Mouse (Mus musculus): ENCODE data around the gene Tat. TPM values are rescaled to one million over a fixed set of nuclear protein-coding genes. Genes with fewer than 3 reads are reported as not detected.

Tat gene
- polyA plus RNA-seq, 1 experiment from 2014 or later: not detected

DNA sequence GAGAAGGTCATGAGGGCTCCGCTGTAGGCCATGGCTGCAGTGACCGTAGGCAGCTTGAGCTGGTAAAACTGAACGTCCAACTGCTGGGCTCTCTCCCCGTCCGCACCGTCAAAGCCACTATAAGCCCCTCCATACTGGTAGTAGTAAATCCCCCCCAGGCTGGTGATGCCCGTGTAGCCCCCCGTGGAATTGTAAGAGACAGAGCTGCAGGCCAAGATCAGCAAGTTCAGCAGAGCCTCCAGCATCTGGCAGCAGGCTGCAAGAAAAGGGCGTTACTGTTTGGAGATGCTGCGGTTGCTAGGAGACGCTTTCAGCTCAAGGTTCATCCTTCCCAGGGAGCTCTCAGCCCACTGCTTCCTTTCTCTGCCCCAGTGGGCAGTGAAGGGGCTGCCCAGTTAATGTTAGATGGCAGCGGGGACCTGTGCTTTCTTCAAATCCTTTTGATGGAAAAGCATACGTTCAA, 35.7 kb upstream of the Tat start:
- H3K27ac ChIP-seq (ENCODE audit: low read depth, low read length): no peak overlapping the region
- WGBS: 45% methylated on average over 13 of the region's 13 CpGs
- H3K4me3 ChIP-seq (ENCODE audit: low read depth, low read length): no peak overlapping the region
- 0 out of 2 replicates have a peak, but pooled peaks cover 3% of the 10 kb centered on the region for H3K4me1 ChIP-seq (ENCODE audit: control insufficient read depth, insufficient read depth, low read length)
- no peaks in the 10 kb centered on the region for H3K27me3 ChIP-seq (ENCODE audit: control insufficient read depth, insufficient read depth, low read length)
- no peak overlapping the region for H3K4me2 ChIP-seq (ENCODE audit: low read depth)
- DNase-seq (ENCODE audit: low spot score) (peak; percentile 56), ATAC-seq (ENCODE audit: insufficient read depth, low FRiP score, low TSS enrichment) (no peak; the same call in 1 of the 2 replicates)
- no peaks in the 10 kb centered on the region for H3K36me3 ChIP-seq (ENCODE audit: control insufficient read depth, insufficient read depth, low read length)
- no peaks in the 10 kb centered on the region for H3K9me3 ChIP-seq (ENCODE audit: control insufficient read depth, low read length)
- no peak overlapping the region for H3K9ac ChIP-seq (ENCODE audit: low read length)

DNA sequence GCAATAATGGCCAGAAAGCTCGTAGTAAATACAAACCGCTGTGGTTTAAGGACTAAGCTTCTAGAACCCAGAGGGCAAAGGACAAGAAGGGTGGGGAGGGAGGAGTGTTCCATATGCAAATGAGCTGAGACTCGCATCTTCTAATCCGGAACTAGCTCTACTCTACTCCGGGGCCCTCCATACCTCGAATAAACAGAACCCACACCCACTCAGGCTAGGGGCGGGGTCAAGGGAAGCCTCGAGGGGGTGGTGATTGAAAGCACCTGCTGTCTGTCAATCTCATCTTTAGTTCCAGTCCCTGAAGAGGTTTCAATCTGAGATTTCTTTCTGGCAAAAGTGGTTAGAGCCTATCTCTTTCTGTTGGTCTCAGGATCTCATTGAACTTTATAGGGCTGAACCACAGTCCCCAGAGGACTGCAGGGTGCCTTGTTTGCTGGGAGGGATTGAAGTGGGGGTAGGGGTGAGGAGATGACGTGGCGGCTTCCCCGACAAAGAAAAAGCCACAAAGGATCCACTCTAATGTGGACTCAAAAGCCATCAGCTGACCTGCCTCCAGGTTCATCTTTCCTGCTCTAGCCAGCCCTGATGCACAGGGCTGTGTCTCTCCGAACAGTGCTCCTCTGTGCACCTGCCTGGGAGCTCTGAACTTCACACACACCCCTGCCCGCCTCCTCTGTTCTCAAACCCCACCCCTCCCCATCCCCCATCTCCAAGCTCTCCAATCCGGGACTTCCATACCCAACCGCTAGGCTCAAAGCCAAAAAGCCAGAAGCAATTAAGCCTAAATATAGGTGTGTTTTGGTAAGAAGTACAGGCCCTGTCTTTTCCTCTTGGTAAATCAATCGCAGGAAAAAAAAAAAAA, 32.8 kb upstream of the Tat start:
- H3K27ac ChIP-seq (ENCODE audit: low read depth, low read length): no peak overlapping the region
- peak overlapping the region; percentile 12; the same call in 1 of the 2 replicates for H3K4me2 ChIP-seq (ENCODE audit: low read depth)
- ATAC-seq (ENCODE audit: insufficient read depth, low FRiP score, low TSS enrichment) (0 out of 2 replicates have a peak, but pooled peaks have one; percentile 24), DNase-seq (ENCODE audit: low spot score) (no peak)
- H3K4me1 ChIP-seq (ENCODE audit: control insufficient read depth, insufficient read depth, low read length): 0 out of 2 replicates have a peak, but pooled peaks cover 3% of the 10 kb centered on the region
- no peaks in the 10 kb centered on the region for H3K9me3 ChIP-seq (ENCODE audit: control insufficient read depth, low read length)
- H3K9ac ChIP-seq (ENCODE audit: low read length): no peak overlapping the region
- no peaks in the 10 kb centered on the region for H3K36me3 ChIP-seq (ENCODE audit: control insufficient read depth, insufficient read depth, low read length)
- H3K27me3 ChIP-seq (ENCODE audit: control insufficient read depth, insufficient read depth, low read length): peaks cover 13% of the 10 kb centered on the region
- H3K4me3 ChIP-seq (ENCODE audit: low read depth, low read length): no peak overlapping the region
- WGBS: 7% methylated on average over 16 of the region's 16 CpGs

DNA sequence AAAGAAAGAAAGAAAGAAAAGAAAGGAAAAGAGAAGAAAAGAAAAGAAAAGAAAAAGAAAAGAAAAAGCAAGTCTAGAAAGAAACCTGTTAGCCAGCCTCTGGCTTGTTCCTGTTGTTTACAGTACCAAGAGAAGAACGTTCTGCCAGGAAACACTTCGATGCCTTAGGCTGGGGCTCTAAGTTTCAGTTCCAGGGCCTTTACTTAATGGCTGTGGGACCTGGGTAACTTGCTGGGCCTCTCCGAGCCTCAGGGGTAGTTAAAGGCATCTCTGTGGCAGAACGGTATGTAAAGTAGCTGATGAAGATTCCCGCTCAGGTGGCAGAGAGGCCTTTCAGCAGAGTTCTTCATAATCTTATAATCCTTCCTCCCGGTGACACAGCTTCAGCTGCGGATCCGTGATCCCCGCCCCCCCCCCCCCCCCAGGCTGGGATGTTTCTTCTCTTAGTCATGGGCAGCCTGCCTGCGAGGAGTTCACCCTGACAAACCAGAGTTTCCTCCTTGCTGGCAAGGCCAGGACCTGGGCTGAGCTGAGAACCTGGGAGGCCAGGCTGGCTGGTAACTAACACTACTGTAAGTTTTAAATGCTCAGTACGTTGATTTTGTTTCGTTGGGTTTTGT, 32.1 kb upstream of the Tat start:
- ATAC-seq (ENCODE audit: insufficient read depth, low FRiP score, low TSS enrichment) (no peak), DNase-seq (ENCODE audit: low spot score) (no peak)
- WGBS: 34% methylated on average over 12 of the region's 12 CpGs
- Histone ChIP-seq H3K4me1 (ENCODE audit: control insufficient read depth, insufficient read depth, low read length) (0 out of 2 replicates have a peak, but pooled peaks cover 3% of the 10 kb centered on the region), H3K4me2 (ENCODE audit: low read depth) (no peak overlapping the region), H3K9ac (ENCODE audit: low read length) (no peak overlapping the region), H3K9me3 (ENCODE audit: control insufficient read depth, low read length) (no peaks in the 10 kb centered on the region), H3K27me3 (ENCODE audit: control insufficient read depth, insufficient read depth, low read length) (peaks cover 16% of the 10 kb centered on the region), H3K36me3 (ENCODE audit: control insufficient read depth, insufficient read depth, low read length) (no peaks in the 10 kb centered on the region), H3K27ac (ENCODE audit: low read depth, low read length) (no peak overlapping the region), H3K4me3 (ENCODE audit: low read depth, low read length) (no peak overlapping the region)

DNA sequence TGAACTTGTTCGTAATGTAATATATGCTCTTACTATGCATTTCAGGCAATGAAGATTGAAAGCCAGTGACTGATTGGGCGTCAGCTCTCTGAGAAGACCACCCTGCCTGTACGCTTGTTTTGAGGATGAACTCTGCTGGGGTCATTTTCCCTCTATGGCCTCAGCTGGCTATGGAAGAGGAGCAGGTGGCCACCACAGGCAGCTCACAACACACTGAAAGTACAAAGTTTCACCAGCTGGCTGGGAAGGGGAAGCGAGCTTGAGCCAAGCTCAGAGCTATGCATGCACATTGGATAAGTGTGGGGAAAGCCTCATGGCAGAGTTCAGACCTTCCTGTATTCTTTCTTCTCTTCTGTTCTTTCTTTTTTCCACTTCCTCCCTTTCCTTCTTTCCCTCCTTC, 31.1 kb upstream of the Tat start:
- H3K9ac ChIP-seq (ENCODE audit: low read length): no peak overlapping the region
- H3K27ac ChIP-seq (ENCODE audit: low read depth, low read length): no peak overlapping the region
- WGBS: 84% methylated on average over 4 of the region's 4 CpGs

DNA sequence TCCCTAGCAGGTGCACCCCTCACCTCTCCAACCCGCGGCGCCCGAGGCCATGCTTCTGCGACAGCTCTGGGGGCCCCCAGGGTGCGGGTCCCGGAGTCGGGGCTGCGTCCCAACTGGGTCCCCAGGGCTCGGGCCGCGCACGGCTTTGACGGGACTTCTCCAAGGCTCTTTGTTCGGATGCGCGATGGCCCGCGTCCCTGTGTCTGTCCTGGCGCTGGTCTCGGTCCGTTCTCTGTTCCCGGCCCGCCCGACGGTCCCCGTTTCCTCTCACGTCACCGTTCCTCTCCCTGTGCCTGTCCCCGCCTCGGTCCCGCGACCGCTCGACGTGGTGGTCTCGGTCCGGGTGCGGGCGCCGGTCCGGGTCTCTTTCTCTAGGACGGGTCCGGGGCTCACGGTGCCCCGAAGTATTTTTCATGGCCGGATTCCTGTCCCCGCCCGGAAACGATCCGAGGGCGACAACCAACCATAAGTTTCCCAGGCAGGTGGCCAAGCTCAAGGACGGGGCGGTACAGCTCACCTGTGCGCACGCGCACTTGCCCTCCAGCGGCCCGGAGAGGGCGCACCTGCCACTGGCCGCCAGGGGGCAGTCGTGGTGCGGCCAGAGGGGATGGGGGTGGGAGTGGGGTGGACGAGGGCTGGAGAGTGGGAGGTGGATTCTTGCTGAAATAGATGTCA, 28.4 kb upstream of the Tat start, which contains the start of gene Marveld3:
Marveld3 (minus strand) TSS at position 511 of the 675 bp plus-strand sequence.
- H3K27me3 ChIP-seq (ENCODE audit: control insufficient read depth, insufficient read depth, low read length): peaks cover 16% of the 10 kb centered on the region
- no peak within 1 kb of the TSS for H3K9ac ChIP-seq (ENCODE audit: low read length)
- no peaks in the 10 kb centered on the region for H3K4me1 ChIP-seq (ENCODE audit: control insufficient read depth, insufficient read depth, low read length)
- H3K27ac ChIP-seq (ENCODE audit: low read depth, low read length): no peak within 1 kb of the TSS
- 2% methylated on average over 63 of the region's 64 CpGs for WGBS
- DNase-seq (ENCODE audit: low spot score) (peak; percentile 76), ATAC-seq (ENCODE audit: insufficient read depth, low FRiP score, low TSS enrichment) (no peak)
- H3K4me3 ChIP-seq (ENCODE audit: low read depth, low read length): peak within 1 kb of the TSS; percentile 32
- H3K36me3 ChIP-seq (ENCODE audit: control insufficient read depth, insufficient read depth, low read length): no peaks in the 10 kb centered on the region
- H3K4me2 ChIP-seq (ENCODE audit: low read depth): peak within 1 kb of the TSS; percentile 64
- H3K9me3 ChIP-seq (ENCODE audit: control insufficient read depth, low read length): no peaks in the 10 kb centered on the region

More for the DNA sequence above, 31.1 kb upstream of the Tat start:
- Histone ChIP-seq H3K36me3 (ENCODE audit: control insufficient read depth, insufficient read depth, low read length) (no peaks in the 10 kb centered on the region), H3K9me3 (ENCODE audit: control insufficient read depth, low read length) (no peaks in the 10 kb centered on the region), H3K4me2 (ENCODE audit: low read depth) (no peak overlapping the region), H3K4me1 (ENCODE audit: control insufficient read depth, insufficient read depth, low read length) (0 out of 2 replicates have a peak, but pooled peaks cover 3% of the 10 kb centered on the region), H3K4me3 (ENCODE audit: low read depth, low read length) (no peak overlapping the region), H3K27me3 (ENCODE audit: control insufficient read depth, insufficient read depth, low read length) (peaks cover 16% of the 10 kb centered on the region)
- ATAC-seq (ENCODE audit: insufficient read depth, low FRiP score, low TSS enrichment): no peak
- no peak for DNase-seq (ENCODE audit: low spot score)

DNA sequence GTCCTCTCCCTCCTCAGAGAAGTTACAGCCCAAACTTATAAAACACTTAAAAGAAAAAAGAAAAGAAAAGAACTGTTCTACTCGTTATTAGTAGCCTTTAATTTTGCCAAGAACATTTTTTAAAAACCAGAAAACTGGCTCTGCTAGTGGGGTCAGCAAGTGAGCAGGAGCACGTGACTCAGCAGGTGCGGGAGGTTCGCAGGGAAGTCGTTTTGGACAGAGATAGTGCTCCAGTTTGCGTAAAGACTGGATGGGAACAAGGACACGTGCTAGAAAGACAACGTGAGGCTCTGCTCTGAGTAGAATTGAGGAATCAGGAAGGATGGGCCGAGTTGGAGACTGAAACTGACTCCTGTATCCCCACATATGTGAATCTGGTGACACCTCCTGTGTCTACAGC, 27.3 kb upstream of the Tat start:
- Histone ChIP-seq H3K27ac (ENCODE audit: low read depth, low read length) (no peak overlapping the region), H3K4me2 (ENCODE audit: low read depth) (no peak overlapping the region), H3K4me3 (ENCODE audit: low read depth, low read length) (no peak overlapping the region), H3K9ac (ENCODE audit: low read length) (no peak overlapping the region), H3K9me3 (ENCODE audit: control insufficient read depth, low read length) (no peaks in the 10 kb centered on the region), H3K36me3 (ENCODE audit: control insufficient read depth, insufficient read depth, low read length) (no peaks in the 10 kb centered on the region), H3K4me1 (ENCODE audit: control insufficient read depth, insufficient read depth, low read length) (no peaks in the 10 kb centered on the region), H3K27me3 (ENCODE audit: control insufficient read depth, insufficient read depth, low read length) (peaks cover 16% of the 10 kb centered on the region)
- no peak for ATAC-seq (ENCODE audit: insufficient read depth, low FRiP score, low TSS enrichment)
- WGBS: 78% methylated on average over 9 of the region's 9 CpGs
- DNase-seq (ENCODE audit: low spot score): no peak

DNA sequence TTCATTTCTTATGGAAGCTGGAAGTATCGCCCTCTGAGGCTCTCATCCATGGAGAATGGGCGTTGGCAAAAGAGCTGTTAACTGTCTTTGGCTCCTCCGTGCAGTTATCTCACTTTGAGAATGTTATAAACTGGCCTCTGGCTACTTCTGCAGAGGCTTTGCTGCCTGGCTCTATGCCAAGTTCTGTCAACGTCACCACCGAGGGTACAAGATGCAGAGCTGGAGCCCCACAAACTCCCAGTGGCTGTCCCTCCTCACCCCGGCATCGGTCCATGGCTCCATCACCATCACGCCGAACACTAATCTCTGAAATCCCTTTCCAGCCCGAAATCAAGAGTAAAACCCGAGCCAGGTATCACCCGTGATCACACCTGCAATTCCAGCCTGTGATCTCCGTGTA, 26.8 kb upstream of the Tat start:
- Histone ChIP-seq H3K9ac (ENCODE audit: low read length) (no peak overlapping the region), H3K27ac (ENCODE audit: low read depth, low read length) (no peak overlapping the region), H3K4me3 (ENCODE audit: low read depth, low read length) (no peak overlapping the region), H3K36me3 (ENCODE audit: control insufficient read depth, insufficient read depth, low read length) (no peaks in the 10 kb centered on the region), H3K4me1 (ENCODE audit: control insufficient read depth, insufficient read depth, low read length) (no peaks in the 10 kb centered on the region), H3K9me3 (ENCODE audit: control insufficient read depth, low read length) (no peaks in the 10 kb centered on the region), H3K4me2 (ENCODE audit: low read depth) (no peak overlapping the region), H3K27me3 (ENCODE audit: control insufficient read depth, insufficient read depth, low read length) (peaks cover 16% of the 10 kb centered on the region)
- ATAC-seq (ENCODE audit: insufficient read depth, low FRiP score, low TSS enrichment): no peak
- WGBS: 82% methylated on average over 13 of the region's 13 CpGs
- no peak for DNase-seq (ENCODE audit: low spot score)

DNA sequence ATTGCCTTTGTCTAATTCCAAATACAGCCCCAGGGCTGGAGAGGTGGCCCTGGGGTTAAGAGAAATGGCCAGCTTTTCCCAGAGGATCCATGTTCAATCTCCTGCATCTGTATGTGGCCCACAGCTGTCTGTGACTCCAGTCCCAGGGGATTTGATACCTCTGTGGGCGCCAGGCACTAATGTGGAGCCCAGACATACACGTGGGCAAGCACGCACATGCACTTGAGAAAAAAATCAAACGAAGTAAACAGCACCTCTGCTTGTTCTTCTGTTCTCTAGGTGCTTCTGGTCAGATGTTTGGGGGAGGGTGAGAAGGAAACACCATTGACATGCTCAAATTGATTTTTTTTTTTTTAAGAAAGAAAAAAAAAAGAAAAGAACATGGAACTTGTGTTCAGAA, 26.1 kb upstream of the Tat start:
- H3K27ac ChIP-seq (ENCODE audit: low read depth, low read length): no peak overlapping the region
- no peaks in the 10 kb centered on the region for H3K9me3 ChIP-seq (ENCODE audit: control insufficient read depth, low read length)
- no peak for DNase-seq (ENCODE audit: low spot score)
- peaks cover 16% of the 10 kb centered on the region for H3K27me3 ChIP-seq (ENCODE audit: control insufficient read depth, insufficient read depth, low read length)
- no peaks in the 10 kb centered on the region for H3K36me3 ChIP-seq (ENCODE audit: control insufficient read depth, insufficient read depth, low read length)
- no peak overlapping the region for H3K4me3 ChIP-seq (ENCODE audit: low read depth, low read length)
- no peaks in the 10 kb centered on the region for H3K4me1 ChIP-seq (ENCODE audit: control insufficient read depth, insufficient read depth, low read length)
- ATAC-seq (ENCODE audit: insufficient read depth, low FRiP score, low TSS enrichment): no peak
- no peak overlapping the region for H3K4me2 ChIP-seq (ENCODE audit: low read depth)
- H3K9ac ChIP-seq (ENCODE audit: low read length): no peak overlapping the region
- WGBS: 74% methylated on average over 4 of the region's 4 CpGs

Measured in neural tube, embryonic 11.5 days (tissue).